Mouse (Mus musculus) CH12.LX (cell line): ENCODE data around the gene Bcar1. TPM values are rescaled to one million over a fixed set of nuclear protein-coding genes. Genes with fewer than 3 reads are reported as not detected.

Experiments used
- DNase-seq: peaks from one replicate; pipeline ENCODE4 v3.0.0-alpha.2; 2013; ENCODE audit errors: extremely low read depth
- H3K27ac ChIP-seq: 2 replicates; pipeline ENCODE4 v1.5.1; 2012; ENCODE audit warnings: low read depth, mild to moderate bottlenecking, control low read depth, moderate library complexity; ENCODE audit not compliant: insufficient read depth
- H3K27me3 ChIP-seq: replicated peaks from 2 replicates; pipeline ENCODE3; 2012; ENCODE audit warnings: inconsistent platforms
- H3K36me3 ChIP-seq, 2 experiments: replicated peaks in 1 of 2; 2 replicates each; pipeline versions ENCODE3 to v1.6.1; 2012; ENCODE audit warnings: inconsistent platforms in 1 of 2, low read length in 1 of 2, mild to moderate bottlenecking in 1 of 2, mixed read lengths in 1 of 2, moderate library complexity in 1 of 2; ENCODE audit not compliant: control insufficient read depth in 1 of 2, insufficient read depth in 1 of 2
- H3K4me1 ChIP-seq, 2 experiments: 2 replicates each; pipeline ENCODE4 v1.6.1; 2012; ENCODE audit warnings: inconsistent platforms in 1 of 2, moderate library complexity in 1 of 2; ENCODE audit not compliant: insufficient read depth in 2 of 2, control insufficient read depth in 1 of 2
- H3K4me2 ChIP-seq: 2 replicates; pipeline ENCODE4 v1.6.1; 2012; ENCODE audit warnings: low read depth, mild to moderate bottlenecking, control low read depth; ENCODE audit not compliant: poor library complexity, insufficient read depth, severe bottlenecking
- H3K4me3 ChIP-seq, 3 experiments: fragments of 150-350 bp in 1 of 3; sonication (generic) in 1 of 3; replicated peaks in 1 of 3; 2 replicates each; pipeline versions ENCODE3 to v1.5.1; 2011 to 2012; ENCODE audit warnings: low read depth in 2 of 3, low read length in 2 of 3, mild to moderate bottlenecking in 2 of 3, moderate library complexity in 2 of 3, control low read depth in 1 of 3, improper control_type of control experiment in 1 of 3, inconsistent platforms in 1 of 3, mixed read lengths in 1 of 3; ENCODE audit not compliant: poor library complexity in 1 of 3
- H3K79me2 ChIP-seq: replicated peaks from 2 replicates; pipeline ENCODE4 v1.6.1; 2012; ENCODE audit warnings: mild to moderate bottlenecking, moderate library complexity; ENCODE audit not compliant: control insufficient read depth, poor library complexity, insufficient read depth, severe bottlenecking; ENCODE audit errors: extremely low read depth
- H3K9ac ChIP-seq: 2 replicates; pipeline ENCODE4 v1.6.1; 2012; ENCODE audit warnings: low read depth, mild to moderate bottlenecking, control low read depth, moderate library complexity; ENCODE audit not compliant: insufficient read depth
- H3K9me3 ChIP-seq: replicated peaks from 2 replicates; pipeline ENCODE3; 2012; ENCODE audit warnings: low read length, inconsistent platforms, mixed read lengths
- BHLHE40 ChIP-seq: IDR thresholded peaks from 2 replicates; pipeline ENCODE4 v1.6.1; 2011; ENCODE audit warnings: mild to moderate bottlenecking, low read depth, low read length, improper control_type of control experiment
- CHD1 ChIP-seq: IDR thresholded peaks from 2 replicates; pipeline ENCODE4 v1.6.1; 2012; ENCODE audit warnings: low read depth, low read length, improper control_type of control experiment, inconsistent platforms
- E2F4 ChIP-seq: IDR thresholded peaks from 2 replicates; pipeline ENCODE4 v1.6.1; 2011; ENCODE audit warnings: low read depth, low read length, improper control_type of control experiment; ENCODE audit not compliant: insufficient replicate concordance
- EP300 ChIP-seq: IDR thresholded peaks from 2 replicates; pipeline ENCODE4 v1.6.1; 2011; ENCODE audit warnings: low read length, improper control_type of control experiment
- ETS1 ChIP-seq: conservative IDR thresholded peaks from 2 replicates; pipeline ENCODE4 v1.6.1; 2012; ENCODE audit warnings: low read depth, mild to moderate bottlenecking, inconsistent platforms, low read length, improper control_type of control experiment, moderate library complexity
- GABPA ChIP-seq: IDR thresholded peaks from 2 replicates; pipeline ENCODE4 v1.6.1; 2012; ENCODE audit warnings: low read depth, low read length, improper control_type of control experiment, inconsistent platforms; ENCODE audit not compliant: insufficient replicate concordance
- HCFC1 ChIP-seq: IDR thresholded peaks from 2 replicates; pipeline ENCODE4 v1.6.1; 2012; ENCODE audit warnings: low read depth, mild to moderate bottlenecking, inconsistent platforms, low read length, improper control_type of control experiment
- JUN ChIP-seq: IDR thresholded peaks from 2 replicates; pipeline ENCODE4 v1.6.1; 2011; ENCODE audit warnings: low read depth, mild to moderate bottlenecking, low read length, improper control_type of control experiment, moderate library complexity; ENCODE audit not compliant: insufficient read depth
- KAT2A ChIP-seq: IDR thresholded peaks from 2 replicates; pipeline ENCODE4 v1.6.1; 2012; ENCODE audit warnings: low read length, improper control_type of control experiment, inconsistent platforms; ENCODE audit not compliant: insufficient replicate concordance
- MXI1 ChIP-seq: IDR thresholded peaks from 2 replicates; pipeline ENCODE4 v1.6.1; 2011; ENCODE audit warnings: mild to moderate bottlenecking, low read depth, low read length, improper control_type of control experiment
- MYC ChIP-seq: IDR thresholded peaks from 2 replicates; pipeline ENCODE4 v1.6.1; 2011; ENCODE audit warnings: low read depth, mild to moderate bottlenecking, improper control_type of control experiment, low read length
- NELFE ChIP-seq: IDR thresholded peaks from 2 replicates; pipeline ENCODE4 v1.6.1; 2011; ENCODE audit warnings: low read depth, low read length, improper control_type of control experiment
- NRF1 ChIP-seq: IDR thresholded peaks from 2 replicates; pipeline ENCODE4 v1.6.1; 2014; ENCODE audit warnings: low read depth, mild to moderate bottlenecking, inconsistent platforms, low read length, improper control_type of control experiment, moderate library complexity
- RAD21 ChIP-seq: IDR thresholded peaks from 2 replicates; pipeline ENCODE4 v1.6.1; 2011; ENCODE audit warnings: low read depth, mild to moderate bottlenecking, low read length, improper control_type of control experiment, moderate library complexity
- RCOR1 ChIP-seq: conservative IDR thresholded peaks from 2 replicates; pipeline ENCODE4 v1.6.1; 2012; ENCODE audit warnings: low read depth, mild to moderate bottlenecking, inconsistent platforms, low read length, improper control_type of control experiment
- SIN3A ChIP-seq: IDR thresholded peaks from 2 replicates; pipeline ENCODE4 v1.6.1; 2012; ENCODE audit warnings: low read length, improper control_type of control experiment, inconsistent platforms
- UBTF ChIP-seq: IDR thresholded peaks from 2 replicates; pipeline ENCODE4 v1.6.1; 2012; ENCODE audit warnings: low read depth, mild to moderate bottlenecking, inconsistent platforms, low read length, improper control_type of control experiment, moderate library complexity
- ZC3H11A ChIP-seq: IDR thresholded peaks from 2 replicates; pipeline ENCODE4 v1.6.1; 2012; ENCODE audit warnings: low read depth, mild to moderate bottlenecking, inconsistent platforms, low read length, improper control_type of control experiment
- ZKSCAN1 ChIP-seq: IDR thresholded peaks from 2 replicates; pipeline ENCODE4 v1.6.1; 2012; ENCODE audit warnings: low read depth, inconsistent platforms, low read length, improper control_type of control experiment, borderline replicate concordance
- ZMIZ1 ChIP-seq: IDR thresholded peaks from 2 replicates; pipeline ENCODE4 v1.6.1; 2012; ENCODE audit warnings: low read depth, mild to moderate bottlenecking, inconsistent platforms, low read length, improper control_type of control experiment
- dilution Hi-C: fragments of 300-500 bp; cut with MboI; formaldehyde crosslinking; loops from 2 replicates; pipeline ENCODE4 v1.14.3; 2020; ENCODE audit warnings: low sequenced_read_pairs; ENCODE audit not compliant: extremely low pct_unique_long_range_greater_than_20kb, extremely low pct_ligation_motif_present
- in situ Hi-C: fragments of 300-500 bp; cut with MboI; formaldehyde crosslinking; loops from 3 replicates; pipeline ENCODE4 v1.14.3; 2019; ENCODE audit warnings: low sequenced_read_pairs, low pct_ligation_motif_present, low pct_unique_long_range_greater_than_20kb, mixed read lengths
- polyA plus RNA-seq: library from polyadenylated mRNA; unstranded; fragments of >175 nt; gene quantifications from 2 replicates; pipeline ENCODE4 v1.2.1, GENCODE M21; 2012; ENCODE audit warnings: low read depth; ENCODE audit not compliant: insufficient read length
- total RNA-seq, 2 experiments: library from RNA; depleted of rRNA; stranded (reverse); fragments of 300-350 nt in 1 of 2; fragments of >200 nt in 1 of 2; gene quantifications; 2 replicates each; pipeline ENCODE4 v1.2.3; 2012 to 2014

The Bcar1 gene
- total and polyA plus RNA-seq, 3 experiments = 0.97 to 2.1 (median 1.2) TPM

DNA sequence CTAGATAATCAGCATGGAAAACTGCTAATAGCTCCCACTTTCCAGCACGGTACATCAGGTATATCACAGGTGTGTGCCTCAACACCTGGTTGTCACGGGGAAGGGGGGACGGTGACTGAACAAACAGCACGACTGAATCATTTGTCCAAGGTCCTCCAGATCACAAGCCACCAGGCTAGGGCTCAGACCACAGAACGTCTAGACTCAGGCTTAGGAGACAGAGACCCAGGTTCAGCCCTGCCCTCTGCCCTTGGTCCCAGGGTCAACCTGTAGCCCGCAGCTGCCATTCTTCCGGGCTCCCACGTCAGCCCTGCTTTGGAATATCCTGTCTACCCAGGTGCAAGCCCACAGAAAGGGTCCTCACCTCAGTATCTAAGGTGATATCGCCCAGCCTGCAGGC lies 42.2 kb downstream of the Bcar1 start:
- H3K4me1 ChIP-seq = no peaks in the 10 kb centered on the region
- no peak overlapping the region for H3K9ac ChIP-seq
- H3K9me3 ChIP-seq = no peaks in the 10 kb centered on the region
- DNase-seq = no peak
- H3K36me3 ChIP-seq = no peaks in the 10 kb centered on the region
- peaks cover 24% of the 10 kb centered on the region for H3K27me3 ChIP-seq
- H3K27ac ChIP-seq = no peak overlapping the region
- dilution Hi-C loops (no loop called here), in situ Hi-C loops (loop anchor here (10.0 kb wide), 1 partner anchor 133 kb away; no protein-coding TSS in a partner anchor)
- no peak overlapping the region for H3K4me3 ChIP-seq
- TF ChIP-seq HCFC1 = no peak
- TF ChIP-seq EP300 = no peak
- no peak for TF ChIP-seq ETS1
- no peak for TF ChIP-seq ZMIZ1
- no peak for TF ChIP-seq KAT2A
- TF ChIP-seq BHLHE40 = no peak
- no peak for TF ChIP-seq UBTF
- no peak for TF ChIP-seq MYC
- no peak for TF ChIP-seq RCOR1
- no peak for TF ChIP-seq ZC3H11A
- TF ChIP-seq CHD1 = no peak
- TF ChIP-seq SIN3A = no peak
- TF ChIP-seq JUN = no peak
- TF ChIP-seq MXI1 = no peak
- H3K4me2 ChIP-seq = no peak overlapping the region
- no peaks in the 10 kb centered on the region for H3K79me2 ChIP-seq

DNA sequence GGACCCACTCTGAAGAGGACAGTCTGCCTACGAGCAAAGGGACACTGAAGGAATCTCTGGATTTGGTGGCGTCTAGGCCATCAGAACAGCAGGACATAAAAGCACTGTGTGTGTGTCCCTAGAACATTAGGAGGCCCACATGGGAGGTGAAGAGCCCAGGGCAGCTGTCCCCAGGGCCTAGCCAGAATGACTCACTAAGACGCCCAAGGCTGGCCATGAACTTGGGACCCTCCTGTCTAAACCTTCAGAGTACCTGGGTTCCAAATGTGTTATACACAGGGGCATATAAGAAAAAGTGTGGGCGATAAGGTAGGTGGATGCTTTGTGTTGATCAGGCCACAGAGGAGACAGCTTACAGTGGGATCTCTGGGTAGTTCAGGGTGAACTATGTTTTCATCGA lies 42.9 kb downstream of the Bcar1 start:
- H3K9ac ChIP-seq = no peak overlapping the region
- DNase-seq = no peak
- no peaks in the 10 kb centered on the region for H3K79me2 ChIP-seq
- H3K4me3 ChIP-seq = no peak overlapping the region
- TF ChIP-seq ZMIZ1 = no peak
- no peak for TF ChIP-seq NELFE
- TF ChIP-seq ZKSCAN1 = no peak
- no peak for TF ChIP-seq GABPA
- no peak for TF ChIP-seq E2F4
- no peak for TF ChIP-seq NRF1
- TF ChIP-seq RAD21 = no peak
- TF ChIP-seq ETS1 = no peak
- H3K27ac ChIP-seq = no peak overlapping the region
- H3K9me3 ChIP-seq = no peaks in the 10 kb centered on the region
- H3K4me1 ChIP-seq = no peaks in the 10 kb centered on the region
- in situ Hi-C loops = loop anchor here (10.0 kb wide), 1 partner anchor 134 kb away; no protein-coding TSS in a partner anchor
- dilution Hi-C loops = no loop called here
- no peak overlapping the region for H3K4me2 ChIP-seq
- H3K27me3 ChIP-seq = peaks cover 20% of the 10 kb centered on the region
- no peaks in the 10 kb centered on the region for H3K36me3 ChIP-seq
